Mouse (Mus musculus) layer of hippocampus, adult 18-20 months (tissue): ENCODE measurements around the gene Slc1a2. TPM values are rescaled to one million over a fixed set of nuclear protein-coding genes. Genes with fewer than 3 reads are reported as not detected.

Experiments used
- DNase-seq, 2 experiments: peaks; one replicate each; pipeline ENCODE4 v3.0.0; 2022; ENCODE audit warnings: low spot score in 2 of 2
- total RNA-seq, 2 experiments: library from RNA; stranded (reverse); gene quantifications; 2 replicates each; pipeline ENCODE4 v1.2.3; 2021

Slc1a2 gene
- total RNA-seq, 2 experiments from 2014 or later: 1,741 to 1,763 TPM

DNA sequence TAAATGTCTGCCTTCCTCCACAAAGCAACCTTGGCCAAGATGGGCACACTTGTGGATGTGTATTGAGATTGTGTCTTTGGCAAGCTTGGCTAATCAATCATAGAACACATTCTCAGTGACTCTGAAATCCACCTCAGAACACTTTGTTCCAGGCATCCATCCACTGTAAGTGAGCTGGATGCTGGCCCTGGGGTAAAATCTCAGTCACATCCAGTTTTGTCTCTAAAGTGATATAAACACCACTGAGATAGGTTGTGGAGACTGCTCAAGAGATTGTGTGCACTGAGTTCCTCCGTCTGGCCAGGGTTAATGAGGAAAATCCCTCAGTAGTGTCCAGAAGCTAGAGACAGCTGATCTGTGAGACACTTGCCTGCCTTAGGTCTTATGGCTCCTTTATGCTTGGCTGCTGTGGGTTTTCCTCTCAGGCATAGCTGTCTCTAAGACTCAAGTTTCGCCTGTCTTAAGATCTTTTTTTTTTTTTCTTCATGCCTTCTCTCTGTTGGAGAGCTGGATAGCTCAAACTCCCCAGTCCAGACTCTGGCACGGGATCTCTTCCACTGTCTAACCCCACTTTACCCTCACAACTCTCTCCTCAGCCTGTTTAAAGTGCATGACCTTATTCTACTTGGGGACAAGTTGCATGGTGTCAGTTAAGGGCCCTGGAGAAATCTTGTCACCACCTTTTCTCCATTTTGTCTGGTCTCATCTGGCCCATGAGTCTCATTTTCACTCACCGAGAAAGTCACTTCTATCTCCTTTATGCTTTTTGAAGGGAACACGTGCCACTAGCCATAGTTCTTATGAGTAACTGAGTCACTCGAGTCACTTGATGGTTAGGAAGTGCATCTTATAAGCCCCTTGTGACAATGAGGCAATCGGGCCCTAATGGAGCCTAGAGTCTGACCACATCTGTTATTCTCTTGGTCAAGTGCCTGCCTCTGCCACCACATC is 54.5 kb downstream of the Slc1a2 start:
- DNase-seq: no peak

DNA sequence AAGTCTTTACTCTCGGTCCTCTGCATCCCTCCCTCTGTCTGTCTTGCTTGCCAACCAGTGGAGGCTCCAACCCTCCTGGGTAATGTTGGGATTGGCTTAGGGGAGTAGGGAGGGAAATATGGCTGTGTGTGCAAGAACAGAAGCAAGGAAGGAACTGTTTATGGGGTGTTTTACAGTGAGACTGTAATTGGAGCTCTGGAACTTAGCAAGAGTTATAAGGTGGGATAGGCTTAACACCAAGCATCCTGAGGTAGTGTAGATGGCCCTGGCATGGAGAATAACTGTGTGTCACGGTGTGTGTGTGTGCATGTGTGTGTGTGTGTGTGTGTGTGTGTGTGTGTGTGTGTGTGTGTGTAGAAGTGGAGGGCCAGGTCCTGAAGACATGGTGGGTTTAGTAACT is 55.9 kb downstream of the Slc1a2 start:
- no peak for DNase-seq

DNA sequence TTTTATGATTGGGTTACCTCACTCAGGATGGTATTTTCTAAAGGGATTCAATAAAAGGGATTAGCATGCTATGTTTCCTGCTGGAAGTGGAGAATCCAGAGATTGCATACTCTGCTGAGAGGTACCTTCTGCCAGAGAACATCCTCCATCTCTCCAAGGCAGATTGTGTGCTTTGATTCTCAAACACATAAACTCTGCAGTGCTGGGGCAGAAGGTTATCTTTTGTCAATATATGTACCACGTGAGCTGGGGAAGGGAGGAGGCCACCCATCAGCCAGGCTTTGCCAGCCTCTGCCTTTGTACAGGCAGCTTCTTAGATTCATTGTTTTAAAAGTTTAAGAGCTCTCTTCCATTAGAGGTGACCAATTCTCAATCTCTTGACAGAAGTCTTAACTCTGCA is 57.3 kb downstream of the Slc1a2 start:
- DNase-seq: no peak

DNA sequence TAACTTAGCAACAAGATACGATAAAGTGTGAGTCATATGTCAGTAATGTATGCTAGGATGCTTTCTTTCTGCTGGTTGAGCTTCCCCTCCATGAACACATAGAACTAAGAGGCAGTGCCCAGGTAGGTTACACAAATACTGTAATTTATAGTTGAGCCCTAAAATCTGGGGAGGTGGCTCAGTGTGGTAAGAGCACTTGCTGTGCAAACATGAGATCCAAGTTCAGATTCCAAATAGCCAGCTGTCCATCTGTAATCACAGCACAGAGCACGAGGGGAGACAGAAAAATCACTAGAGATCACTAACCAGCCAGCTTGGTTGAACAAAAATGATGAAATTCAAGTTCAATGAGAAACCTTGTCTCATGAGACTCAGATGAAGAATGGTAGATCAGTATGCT is 63.4 kb downstream of the Slc1a2 start:
- no peak for DNase-seq

DNA sequence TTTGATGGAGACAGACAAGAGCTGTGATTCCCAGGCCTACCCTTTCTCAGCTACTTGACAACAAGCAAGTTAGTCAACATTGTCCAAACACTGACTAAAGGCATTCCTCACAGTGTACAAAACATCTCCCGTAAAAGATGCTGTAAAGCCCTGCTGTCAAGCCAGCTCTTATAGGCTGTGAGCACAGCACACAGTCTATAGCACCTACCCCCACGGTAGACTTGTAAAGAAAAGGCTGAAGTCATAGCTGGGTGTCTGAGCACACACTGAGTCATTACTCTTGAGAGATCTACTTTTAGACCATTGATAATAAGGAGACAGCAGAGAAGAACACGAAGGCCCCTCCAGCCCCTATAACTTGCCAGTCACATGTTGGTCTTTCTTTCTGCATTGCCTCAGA is 66.6 kb downstream of the Slc1a2 start:
- no peak for DNase-seq

DNA sequence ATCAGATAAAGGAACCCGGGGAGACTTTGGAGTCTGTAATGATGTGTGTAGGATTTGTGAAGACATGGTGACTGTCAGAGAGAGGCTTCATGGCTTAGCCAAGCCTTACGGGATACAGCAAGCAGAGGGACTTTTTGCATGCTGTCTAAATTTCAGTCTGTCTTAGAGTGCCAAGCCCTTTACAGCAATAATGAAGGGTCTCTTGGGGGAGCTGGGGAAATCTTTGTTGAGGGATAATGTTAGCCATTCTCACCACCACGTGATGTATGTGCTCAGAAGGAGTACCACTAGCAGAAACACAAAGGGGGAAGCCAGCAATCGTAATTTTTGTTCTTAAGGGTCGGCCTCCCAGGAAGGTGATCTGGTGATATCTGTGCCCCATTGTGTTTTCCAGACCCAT is 71.9 kb downstream of the Slc1a2 start:
- no peak for DNase-seq

DNA sequence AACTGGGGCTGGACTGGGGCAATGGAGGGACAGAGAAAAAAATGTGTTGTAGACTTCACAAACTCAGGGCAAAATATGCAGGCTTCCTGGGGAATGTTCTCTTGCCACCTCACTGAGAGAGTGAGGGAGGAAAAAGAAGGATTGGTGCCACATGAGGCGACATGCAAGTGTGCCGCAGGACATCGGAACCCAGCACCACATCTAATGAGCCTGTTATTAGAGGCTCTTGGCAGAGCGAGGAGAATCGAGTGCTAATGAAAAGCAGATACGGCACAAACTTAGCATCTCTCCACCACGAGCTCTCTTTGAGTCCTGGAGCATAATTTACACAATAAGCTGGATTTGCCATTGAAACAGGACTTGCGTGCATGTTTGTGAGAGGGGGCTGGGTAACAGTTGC is 72.3 kb downstream of the Slc1a2 start:
- no peak for DNase-seq

DNA sequence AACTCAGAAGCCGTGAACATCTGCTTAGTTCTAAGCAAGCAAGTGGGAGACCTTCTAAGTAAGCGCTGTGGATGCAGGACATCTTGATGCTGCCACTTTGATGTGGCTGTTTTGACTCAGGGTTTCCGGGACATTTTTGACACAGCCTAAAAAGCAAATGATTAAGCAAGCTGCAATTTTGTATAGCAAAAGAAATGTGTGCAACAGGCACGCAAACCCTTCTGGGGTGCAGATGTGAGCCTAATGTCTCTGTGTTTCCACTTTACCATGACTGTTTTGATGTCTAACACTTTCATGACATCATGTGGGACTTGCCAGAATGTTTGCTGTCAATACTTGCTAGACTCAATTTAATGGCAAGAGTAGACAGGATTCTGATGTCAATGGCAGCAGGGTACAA is 74.7 kb downstream of the Slc1a2 start:
- no peak for DNase-seq

DNA sequence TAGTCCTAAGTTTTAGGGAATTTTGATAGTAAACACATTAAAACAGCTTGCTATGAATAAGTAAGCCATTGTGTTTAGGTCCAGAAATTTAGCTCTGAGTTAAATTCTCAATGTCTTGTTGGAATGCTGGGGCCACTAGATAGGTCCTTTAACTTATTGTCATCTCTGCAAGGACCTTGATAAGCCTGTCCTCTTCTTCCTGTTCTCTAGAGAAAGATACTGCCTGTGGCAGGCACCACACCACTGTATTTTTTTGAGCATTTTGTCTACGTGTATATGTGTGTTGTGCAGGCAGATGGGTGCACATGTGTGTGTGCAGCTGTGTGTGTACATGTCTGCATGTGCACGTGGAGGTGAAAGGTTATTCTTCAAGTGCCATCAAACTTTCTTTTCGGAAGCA is 75.6 kb downstream of the Slc1a2 start:
- no peak for DNase-seq

DNA sequence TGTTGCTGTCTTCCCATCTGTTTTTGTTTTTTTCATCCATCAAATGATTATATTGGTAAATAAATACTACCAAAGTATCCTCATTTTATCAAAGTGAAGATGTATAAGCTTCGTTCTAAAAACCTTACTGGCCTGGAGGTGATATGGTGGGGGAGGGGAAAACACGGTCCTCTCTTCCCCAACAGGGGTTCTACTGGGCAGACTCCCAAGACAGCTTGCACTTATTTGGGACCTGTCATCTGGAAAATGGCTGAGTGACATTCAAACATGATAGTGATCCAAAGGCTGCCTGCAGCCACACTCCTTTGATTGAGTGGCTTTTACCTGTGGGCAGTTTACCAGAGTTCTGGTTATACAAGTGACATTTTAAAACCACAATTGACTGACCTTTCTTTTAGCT is 76.6 kb downstream of the Slc1a2 start:
- DNase-seq: no peak

DNA sequence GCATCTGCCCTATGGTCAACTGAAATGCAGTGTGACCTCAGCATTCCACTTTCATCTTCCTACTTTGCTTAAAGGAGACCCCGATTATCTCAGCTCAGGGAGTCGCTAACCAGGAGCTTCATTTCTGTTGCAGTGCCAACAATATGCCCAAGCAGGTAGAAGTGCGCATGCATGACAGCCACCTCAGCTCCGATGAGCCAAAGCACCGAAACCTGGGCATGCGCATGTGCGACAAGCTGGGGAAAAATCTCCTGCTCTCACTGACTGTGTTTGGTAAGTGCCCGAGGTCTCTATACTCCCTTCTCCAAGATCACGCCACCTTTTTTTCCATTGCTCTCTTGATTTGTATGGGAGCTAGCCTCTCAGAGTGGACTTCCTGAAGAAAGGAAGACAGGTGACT is 77.4 kb downstream of the Slc1a2 start:
- no peak for DNase-seq

DNA sequence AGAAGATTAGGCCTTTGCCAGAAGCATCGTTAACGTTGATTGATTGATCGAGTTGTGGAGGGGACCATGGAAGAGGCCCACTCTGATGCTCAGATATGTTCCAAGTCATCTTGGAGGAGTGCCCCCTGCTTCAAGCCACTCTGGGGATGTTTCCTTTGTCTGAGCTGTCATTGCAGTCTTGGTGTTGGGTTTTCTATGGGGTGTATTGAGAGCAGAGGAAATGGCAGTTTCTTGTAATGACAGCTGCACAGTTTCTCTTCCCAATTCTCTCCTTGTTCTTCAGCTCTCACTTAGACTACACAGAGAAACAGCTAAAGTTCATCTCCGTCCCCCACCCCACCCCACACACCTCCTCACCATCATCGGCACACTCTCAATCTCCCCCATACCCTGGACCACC is 78.0 kb downstream of the Slc1a2 start:
- no peak for DNase-seq

DNA sequence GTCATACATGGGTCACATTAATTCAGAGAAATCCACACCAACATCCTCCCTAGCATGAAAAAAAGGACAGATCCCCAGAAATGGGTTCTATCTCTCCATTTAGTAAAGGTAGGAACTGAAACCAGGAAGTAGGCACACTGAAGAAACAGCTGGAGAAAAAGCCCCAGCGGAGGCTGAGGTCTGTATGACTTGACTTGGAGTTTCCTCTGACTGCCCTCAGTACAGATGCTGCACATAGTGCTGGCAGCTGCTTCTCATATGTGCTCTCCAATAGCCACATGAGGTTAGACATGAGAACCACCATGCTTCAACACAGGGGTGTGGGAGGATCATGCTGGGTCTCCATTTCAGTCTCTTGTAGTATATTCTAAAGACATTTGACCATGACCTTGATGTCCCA is 80.4 kb downstream of the Slc1a2 start:
- no peak for DNase-seq

DNA sequence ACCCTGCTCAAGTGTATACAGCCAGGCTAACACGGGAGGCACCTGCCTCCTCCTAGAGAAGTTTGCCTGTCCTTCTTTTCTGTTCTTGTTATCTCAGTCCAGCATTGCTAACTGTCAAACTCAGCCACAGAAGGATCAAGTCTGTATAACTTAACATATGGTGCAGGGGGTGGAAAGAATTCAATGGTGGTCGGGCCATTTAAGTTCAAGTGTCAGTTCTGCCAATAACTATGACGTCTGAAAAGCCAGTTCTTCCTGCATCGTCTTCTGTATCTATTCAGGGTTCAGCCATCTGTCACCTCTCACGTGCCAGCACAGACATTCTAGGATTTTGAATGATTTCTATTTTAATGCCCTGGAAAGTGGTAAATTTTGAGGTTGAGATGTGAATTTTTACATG is 84.2 kb downstream of the Slc1a2 start:
- DNase-seq: peak in 1 of 2 experiments; percentile 68

DNA sequence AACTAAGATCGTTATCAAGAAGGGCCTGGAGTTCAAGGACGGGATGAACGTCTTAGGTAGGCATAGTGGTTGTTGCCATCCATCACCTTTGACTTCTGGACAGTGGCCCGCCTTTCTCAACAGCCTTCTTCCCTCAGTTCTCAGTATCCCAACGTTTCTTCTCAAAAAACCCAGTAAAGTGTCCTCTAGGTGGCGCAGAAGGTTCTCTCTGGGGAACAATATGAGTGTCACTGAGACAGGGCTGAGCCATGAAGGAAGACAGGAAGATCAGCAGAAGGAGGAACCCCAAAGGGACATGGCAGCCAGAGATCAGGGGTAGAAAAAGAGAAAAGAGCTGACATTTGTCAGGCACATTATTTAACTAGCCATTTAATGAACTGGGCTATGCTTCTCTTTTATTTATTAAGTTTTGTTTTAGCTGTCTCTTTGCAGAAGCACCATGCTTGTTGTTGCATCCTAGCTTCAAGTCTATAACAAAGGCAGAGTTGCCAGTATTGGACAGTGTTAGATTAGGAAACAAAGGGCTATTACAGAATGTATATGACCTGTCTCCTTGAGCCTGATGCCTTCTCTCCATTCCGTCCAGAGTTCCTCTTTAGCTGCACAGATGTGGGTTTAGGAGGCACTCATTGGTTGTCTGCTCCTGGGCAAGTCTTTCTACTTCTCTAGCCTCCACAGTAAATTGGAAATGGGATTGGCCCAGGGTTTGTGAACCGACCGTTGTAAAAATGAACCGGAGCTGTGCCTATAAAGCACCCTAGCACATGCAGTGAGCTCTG is 85.6 kb downstream of the Slc1a2 start:
- DNase-seq: peak; percentile 39 to 74

DNA sequence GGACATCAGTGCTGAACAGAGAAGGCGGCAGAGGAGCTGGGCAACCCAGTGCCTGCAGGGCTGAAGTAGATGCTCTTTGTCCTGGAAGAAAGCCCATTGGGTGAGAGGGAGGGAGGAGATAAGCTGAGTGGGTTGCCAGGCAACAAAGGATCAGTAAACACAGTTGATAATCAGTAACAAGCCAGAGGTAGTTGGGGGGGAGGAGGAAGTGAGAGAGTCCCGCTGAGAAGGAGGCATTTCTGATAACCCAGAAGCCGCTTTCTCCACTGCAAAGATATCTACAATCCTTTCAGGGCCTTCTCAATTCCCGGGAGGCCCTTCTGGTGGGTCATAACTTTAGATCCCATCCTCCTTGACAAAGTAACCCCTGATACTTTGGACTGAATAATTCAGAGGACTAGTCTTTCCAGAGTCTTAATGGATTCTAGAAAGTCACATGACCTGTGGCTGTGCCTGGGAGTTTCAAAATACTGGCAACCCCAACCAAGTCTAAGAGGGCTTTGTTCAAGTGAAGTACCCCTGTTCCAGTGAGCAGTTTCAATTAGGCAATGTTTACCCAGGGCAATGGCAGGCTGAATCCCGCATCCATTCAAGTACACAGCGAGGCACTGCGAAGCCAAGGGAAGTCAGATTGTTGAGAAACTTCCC is 86.9 kb downstream of the Slc1a2 start:
- peak in 1 of 2 experiments; percentile 41 for DNase-seq

DNA sequence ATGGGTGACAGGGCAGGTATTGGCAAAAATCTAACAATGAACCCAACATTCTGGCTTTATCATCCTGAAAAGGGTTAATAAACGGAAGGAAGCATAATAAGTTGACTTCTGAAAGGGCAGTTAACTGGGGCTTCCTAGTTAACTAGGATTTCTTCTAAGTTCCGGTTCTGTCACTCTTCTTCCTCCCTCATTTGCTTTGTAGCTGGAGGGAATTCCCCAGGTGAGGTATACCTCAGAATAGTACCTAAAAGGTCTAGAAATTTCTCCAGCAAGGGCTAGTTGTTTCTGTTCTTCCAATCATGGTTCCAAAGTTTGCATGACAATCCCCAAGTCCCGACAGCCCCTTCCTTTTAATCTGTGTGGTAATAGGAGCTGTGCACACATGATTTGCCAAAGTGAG is 89.3 kb downstream of the Slc1a2 start:
- no peak for DNase-seq

DNA sequence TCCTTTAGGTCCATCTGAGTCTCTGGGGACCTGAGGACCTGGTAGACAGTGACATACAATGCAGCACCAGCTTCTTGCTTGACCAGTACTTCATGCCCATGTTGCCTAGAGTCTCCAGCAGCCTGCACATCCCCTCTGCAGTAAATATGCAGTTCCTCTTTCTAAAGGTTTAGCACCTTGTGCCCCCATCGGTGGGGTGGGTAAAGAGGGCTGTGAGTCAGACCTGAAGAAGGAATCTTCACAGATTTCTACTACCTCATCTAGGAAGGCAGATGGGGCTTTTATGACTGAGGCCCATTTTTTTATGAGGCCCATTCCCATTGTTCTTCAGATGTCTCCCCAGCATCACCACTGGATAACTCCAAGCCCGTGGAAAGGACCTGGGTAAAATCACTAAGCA is 91.5 kb downstream of the Slc1a2 start:
- DNase-seq: no peak

DNA sequence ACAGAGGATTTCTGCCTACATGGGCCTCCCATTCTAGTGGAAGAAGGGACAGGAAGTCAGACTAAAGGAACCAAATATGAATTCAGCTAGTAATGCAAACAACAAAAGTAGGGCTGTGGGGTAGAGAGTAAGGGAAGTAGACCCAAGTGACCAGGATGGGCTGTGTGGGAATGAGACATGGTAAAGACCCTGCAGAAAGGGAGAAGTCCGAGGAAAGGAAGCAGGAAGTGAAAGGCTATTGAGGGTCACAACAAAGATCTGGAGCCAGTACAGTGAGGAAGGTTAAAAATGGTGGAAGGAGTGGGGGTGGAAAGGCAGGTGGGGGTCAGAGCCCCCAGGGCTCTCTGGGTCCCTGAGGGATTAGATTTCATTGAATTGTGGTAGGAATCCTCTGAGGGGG is 93.4 kb downstream of the Slc1a2 start:
- no peak for DNase-seq

DNA sequence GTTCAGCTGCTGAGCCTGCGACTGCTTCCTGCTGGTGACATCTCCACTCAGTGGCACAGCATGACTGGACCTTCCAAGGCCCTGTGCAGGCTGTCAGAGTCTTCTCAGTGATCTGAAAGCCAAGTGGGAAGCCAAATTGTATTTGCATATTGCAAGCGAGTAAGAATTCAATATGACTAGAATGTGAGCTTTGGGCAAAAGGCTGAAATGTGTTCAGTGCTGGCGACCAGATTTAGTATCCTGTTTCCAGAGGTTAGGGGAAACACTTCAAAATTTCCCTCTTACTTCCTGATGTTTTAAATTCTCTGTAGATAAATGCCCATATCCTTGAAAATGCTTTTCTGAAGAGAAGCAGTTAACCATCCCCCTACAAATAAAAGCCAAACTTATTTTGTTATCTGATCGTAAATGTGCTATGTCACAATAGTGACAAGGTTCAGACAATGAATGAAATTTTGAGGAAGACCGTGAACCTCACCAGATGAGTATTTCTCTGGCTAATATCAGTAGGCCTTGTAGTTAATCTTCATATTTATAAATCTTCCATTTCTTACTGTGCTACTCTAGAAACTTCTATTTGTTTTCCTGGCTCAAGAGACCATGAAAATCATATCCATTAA is 98.9 kb downstream of the Slc1a2 start:
- no peak for DNase-seq

DNA sequence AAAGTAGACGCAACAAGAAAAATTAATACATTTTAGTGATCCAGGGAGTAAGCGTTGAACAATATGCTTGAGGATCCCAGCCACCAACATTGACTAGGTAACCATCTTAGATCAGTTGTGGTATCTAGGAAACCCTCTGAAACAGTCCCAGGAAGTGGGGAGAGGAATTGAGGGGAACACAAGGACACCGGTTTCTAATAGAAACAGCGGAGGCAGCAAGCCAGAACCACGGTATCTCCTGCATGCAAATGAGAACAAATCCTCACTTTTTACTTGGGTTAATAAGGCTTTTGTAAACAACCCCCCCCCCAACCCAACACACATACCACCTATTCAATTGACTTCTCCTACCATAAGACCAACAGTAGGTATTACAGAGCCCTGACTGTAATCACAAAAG is 101.0 kb downstream of the Slc1a2 start:
- peak in 1 of 2 experiments; percentile 34 for DNase-seq
